Mouse (Mus musculus): ENCODE data around the gene Lpar5. TPM values are rescaled to one million over a fixed set of nuclear protein-coding genes. Genes with fewer than 3 reads are reported as not detected.

Gene Lpar5
- polyA plus RNA-seq, 1 experiment = not detected

DNA sequence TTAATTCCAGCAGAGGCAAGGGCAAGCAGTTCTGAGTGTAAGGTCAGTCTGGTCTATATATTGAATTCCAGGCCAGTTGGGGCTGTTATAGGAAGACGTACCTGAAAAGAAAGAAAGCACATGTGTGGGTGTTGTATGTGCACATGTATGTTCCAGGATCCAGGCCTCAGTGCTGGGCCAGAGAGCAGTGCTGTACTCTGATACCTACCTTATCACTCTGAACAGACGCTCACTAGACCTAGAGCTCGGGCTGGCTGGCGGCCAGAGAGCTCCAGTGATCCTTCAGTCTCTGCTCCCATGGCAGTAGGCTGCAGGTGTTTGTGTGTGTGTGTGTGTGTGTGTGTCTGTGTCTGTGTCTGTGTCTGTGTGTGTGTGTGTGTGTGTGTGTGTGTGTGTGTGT, 36.5 kb downstream of the Lpar5 start:
- peaks cover 4% of the 10 kb centered on the region; the same call in 1 of the 2 replicates for H3K4me1 ChIP-seq (ENCODE audit: control insufficient read depth, insufficient read depth, low read length)
- TF ChIP-seq POLR2A (IDR thresholded peaks at IDR 0.05; ENCODE audit: low read depth, low read length) (no peak), CTCF (IDR thresholded peaks at IDR 0.05; ENCODE audit: borderline replicate concordance, insufficient read depth, low read length) (no peak)
- no peak overlapping the region for H3K4me3 ChIP-seq (ENCODE audit: insufficient read depth, low read length)
- no peak overlapping the region for H3K27ac ChIP-seq (ENCODE audit: insufficient read depth, low read length)

DNA sequence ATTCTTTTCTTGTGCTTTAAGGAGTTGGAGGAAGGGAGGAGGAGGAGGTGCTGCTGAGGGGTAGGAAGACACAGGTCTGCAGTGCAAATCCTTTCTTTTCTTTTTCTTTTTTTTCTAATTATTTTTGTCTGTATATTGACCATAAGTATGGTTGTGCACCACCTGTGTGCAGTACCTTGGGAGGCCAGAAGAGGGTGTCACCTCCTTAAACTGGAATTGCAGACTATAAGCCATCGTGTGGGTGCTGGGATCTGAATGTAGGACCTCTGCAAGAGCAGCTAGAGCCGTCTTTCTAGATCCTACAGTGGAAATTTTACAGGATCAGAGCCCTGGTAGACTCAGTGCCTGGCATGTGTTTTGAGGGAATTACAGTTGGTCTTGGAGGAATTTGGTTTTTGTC, 40.0 kb downstream of the Lpar5 start:
- Histone ChIP-seq H3K27ac (ENCODE audit: insufficient read depth, low read length) (no peak overlapping the region), H3K4me3 (ENCODE audit: insufficient read depth, low read length) (no peak overlapping the region), H3K4me1 (ENCODE audit: control insufficient read depth, insufficient read depth, low read length) (no peaks in the 10 kb centered on the region)
- TF ChIP-seq CTCF (IDR thresholded peaks at IDR 0.05; ENCODE audit: borderline replicate concordance, insufficient read depth, low read length) (no peak), POLR2A (IDR thresholded peaks at IDR 0.05; ENCODE audit: low read depth, low read length) (no peak)

DNA sequence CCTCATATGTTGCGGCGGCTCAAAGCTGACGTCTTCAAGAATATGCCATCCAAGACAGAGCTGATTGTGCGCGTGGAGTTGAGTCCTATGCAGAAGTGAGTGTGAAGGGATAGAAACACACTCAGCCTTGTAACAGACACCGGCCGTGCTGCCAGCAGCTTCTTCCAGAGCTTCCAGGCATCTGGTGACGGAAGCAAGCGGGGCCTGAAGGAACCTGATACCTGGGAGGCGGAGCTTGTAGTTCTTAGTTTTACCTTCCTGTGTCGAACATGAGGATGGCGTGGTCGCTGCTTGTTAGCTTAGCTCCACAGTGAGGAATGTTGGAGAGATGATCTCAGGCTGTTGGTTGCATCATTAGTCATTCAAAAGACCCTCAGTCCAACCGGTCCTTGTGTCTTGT, 41.7 kb downstream of the Lpar5 start:
- no peak overlapping the region for H3K4me3 ChIP-seq (ENCODE audit: insufficient read depth, low read length)
- H3K4me1 ChIP-seq (ENCODE audit: control insufficient read depth, insufficient read depth, low read length) = no peaks in the 10 kb centered on the region
- TF ChIP-seq CTCF (IDR thresholded peaks at IDR 0.05; ENCODE audit: borderline replicate concordance, insufficient read depth, low read length) (no peak), POLR2A (IDR thresholded peaks at IDR 0.05; ENCODE audit: low read depth, low read length) (no peak)
- H3K27ac ChIP-seq (ENCODE audit: insufficient read depth, low read length) = no peak overlapping the region

DNA sequence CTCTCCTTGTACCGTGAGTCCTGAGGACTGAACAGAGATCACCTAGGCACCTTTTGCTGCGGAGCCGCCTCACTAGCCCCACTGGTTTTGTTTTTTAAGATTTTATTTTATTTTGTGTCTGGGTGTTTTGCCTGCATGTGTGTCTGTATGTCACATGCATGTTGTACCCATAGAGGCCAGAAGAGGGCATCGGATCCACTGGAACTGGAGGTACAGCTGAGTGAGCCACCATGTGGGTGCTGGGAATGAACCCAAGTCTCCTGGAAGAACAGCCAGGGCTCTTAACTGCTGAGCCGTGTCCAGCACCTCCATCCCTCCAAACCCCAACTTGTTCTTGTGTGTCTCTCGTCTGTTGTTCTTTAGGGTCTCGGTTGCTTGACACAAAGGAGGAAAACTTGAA, 43.2 kb downstream of the Lpar5 start:
- Histone ChIP-seq H3K27ac (ENCODE audit: insufficient read depth, low read length) (no peak overlapping the region), H3K4me3 (ENCODE audit: insufficient read depth, low read length) (no peak overlapping the region), H3K4me1 (ENCODE audit: control insufficient read depth, insufficient read depth, low read length) (no peaks in the 10 kb centered on the region)
- TF ChIP-seq CTCF (IDR thresholded peaks at IDR 0.05; ENCODE audit: borderline replicate concordance, insufficient read depth, low read length) (0 out of 2 replicates have a peak, but pooled peaks have one; percentile 38), POLR2A (IDR thresholded peaks at IDR 0.05; ENCODE audit: low read depth, low read length) (no peak)

DNA sequence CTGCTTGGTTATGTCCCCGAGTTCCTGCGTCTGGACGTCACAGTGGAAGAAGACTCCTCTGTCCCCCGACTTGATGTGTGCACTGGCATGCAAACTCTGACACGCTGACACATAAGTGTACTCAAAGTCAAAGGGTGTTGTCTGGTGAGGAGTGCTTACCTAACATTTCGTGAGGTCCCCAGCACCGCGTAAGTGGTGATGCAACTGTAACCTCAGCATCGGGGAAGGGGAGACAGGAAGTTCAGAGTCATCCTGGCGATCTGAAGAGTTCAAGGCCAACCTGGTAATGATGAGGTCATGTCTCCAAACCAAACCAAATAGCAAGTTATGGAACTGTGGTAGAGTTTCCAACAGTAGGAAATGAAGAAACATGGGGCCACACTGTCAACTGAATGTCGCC, 44.8 kb downstream of the Lpar5 start:
- Histone ChIP-seq H3K4me3 (ENCODE audit: insufficient read depth, low read length) (no peak overlapping the region), H3K4me1 (ENCODE audit: control insufficient read depth, insufficient read depth, low read length) (no peaks in the 10 kb centered on the region)
- TF ChIP-seq POLR2A (IDR thresholded peaks at IDR 0.05; ENCODE audit: low read depth, low read length) (no peak), CTCF (IDR thresholded peaks at IDR 0.05; ENCODE audit: borderline replicate concordance, insufficient read depth, low read length) (no peak)

DNA sequence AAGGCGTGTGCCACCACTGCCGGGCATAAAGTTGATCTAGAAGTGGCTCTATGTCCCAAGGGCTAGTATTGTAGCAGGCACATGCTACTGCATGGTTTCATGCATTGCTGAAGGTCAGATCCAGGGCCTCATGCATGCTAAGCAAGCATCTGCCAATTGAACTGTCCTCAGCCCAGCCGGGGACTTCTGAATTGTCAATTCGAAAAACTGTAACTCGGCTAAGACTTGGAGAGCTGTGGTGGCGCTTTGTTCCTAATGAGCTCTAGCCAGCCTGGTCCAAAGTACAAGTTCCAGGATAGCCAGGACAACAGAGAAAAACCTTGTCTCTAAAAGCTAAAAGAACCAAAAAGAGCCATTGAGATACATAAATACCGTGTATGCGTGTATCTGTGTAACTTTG, 51.7 kb downstream of the Lpar5 start:
- H3K27ac ChIP-seq (ENCODE audit: insufficient read depth, low read length) = no peak overlapping the region
- TF ChIP-seq CTCF (IDR thresholded peaks at IDR 0.05; ENCODE audit: borderline replicate concordance, insufficient read depth, low read length) (no peak), POLR2A (IDR thresholded peaks at IDR 0.05; ENCODE audit: low read depth, low read length) (no peak)
- no peak overlapping the region for H3K4me3 ChIP-seq (ENCODE audit: insufficient read depth, low read length)
- no peaks in the 10 kb centered on the region for H3K4me1 ChIP-seq (ENCODE audit: control insufficient read depth, insufficient read depth, low read length)

More for the DNA sequence above, 44.8 kb downstream of the Lpar5 start:
- no peak overlapping the region for H3K27ac ChIP-seq (ENCODE audit: insufficient read depth, low read length)

DNA sequence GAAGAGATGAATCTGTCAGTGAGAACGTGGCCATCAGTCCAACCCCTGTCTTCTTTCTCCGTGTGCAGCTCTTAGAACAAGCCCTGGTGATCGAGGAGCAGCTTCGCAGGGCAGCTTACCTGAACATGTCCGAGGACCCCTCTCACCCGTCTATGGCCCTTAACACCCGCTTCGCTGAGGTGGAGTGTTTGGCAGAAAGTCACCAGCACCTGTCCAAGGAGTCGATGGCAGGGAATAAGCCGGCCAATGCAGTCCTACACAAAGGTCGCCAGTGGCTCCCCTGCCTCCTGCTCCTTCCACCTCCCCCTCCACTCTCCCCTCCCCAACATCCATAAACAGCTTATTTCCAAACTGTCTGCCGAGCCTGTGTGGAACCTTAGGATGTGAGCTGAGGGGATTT, 61.0 kb downstream of the Lpar5 start:
- H3K4me1 ChIP-seq (ENCODE audit: control insufficient read depth, insufficient read depth, low read length) = peaks cover 2% of the 10 kb centered on the region
- no peak overlapping the region for H3K4me3 ChIP-seq (ENCODE audit: insufficient read depth, low read length)
- TF ChIP-seq POLR2A (IDR thresholded peaks at IDR 0.05; ENCODE audit: low read depth, low read length) = no peak
- no peak for TF ChIP-seq CTCF (IDR thresholded peaks at IDR 0.05; ENCODE audit: borderline replicate concordance, insufficient read depth, low read length)
- no peak overlapping the region for H3K27ac ChIP-seq (ENCODE audit: insufficient read depth, low read length)

DNA sequence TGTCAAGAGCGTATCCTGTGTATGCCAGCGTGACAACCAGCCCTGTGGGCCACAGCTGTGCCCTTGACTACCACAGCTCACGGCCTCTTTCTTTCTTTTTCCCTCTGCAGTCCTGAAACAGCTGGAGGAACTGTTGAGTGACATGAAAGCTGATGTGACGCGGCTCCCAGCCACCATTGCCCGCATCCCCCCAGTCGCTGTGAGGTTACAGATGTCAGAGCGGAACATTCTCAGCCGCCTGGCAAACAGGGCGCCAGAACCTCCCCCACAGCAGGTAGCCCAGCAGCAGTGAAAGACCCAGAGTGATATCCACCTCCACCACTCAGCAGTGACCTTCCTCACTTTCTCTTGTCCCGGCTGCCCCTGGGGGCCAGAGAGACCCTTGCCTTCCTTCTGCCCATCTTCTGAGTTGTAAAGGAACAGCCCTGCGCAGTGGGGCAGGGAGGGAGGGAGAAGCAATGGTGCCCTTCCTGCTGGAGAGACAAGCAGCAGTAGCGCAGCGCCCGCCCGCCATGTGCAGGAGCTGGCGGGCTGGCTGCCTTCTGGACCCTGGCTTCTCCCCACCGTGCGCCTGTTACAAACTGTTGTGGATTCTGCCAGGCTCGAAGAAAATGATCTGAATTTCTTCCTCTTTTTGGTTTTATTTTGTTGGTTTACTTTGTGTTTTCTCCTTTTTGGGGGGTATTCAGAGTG, 62.1 kb downstream of the Lpar5 start:
- H3K27ac ChIP-seq (ENCODE audit: insufficient read depth, low read length) = no peak overlapping the region
- TF ChIP-seq CTCF (IDR thresholded peaks at IDR 0.05; ENCODE audit: borderline replicate concordance, insufficient read depth, low read length) (no peak), POLR2A (IDR thresholded peaks at IDR 0.05; ENCODE audit: low read depth, low read length) (no peak)
- H3K4me1 ChIP-seq (ENCODE audit: control insufficient read depth, insufficient read depth, low read length) = peaks cover 5% of the 10 kb centered on the region
- no peak overlapping the region for H3K4me3 ChIP-seq (ENCODE audit: insufficient read depth, low read length)

DNA sequence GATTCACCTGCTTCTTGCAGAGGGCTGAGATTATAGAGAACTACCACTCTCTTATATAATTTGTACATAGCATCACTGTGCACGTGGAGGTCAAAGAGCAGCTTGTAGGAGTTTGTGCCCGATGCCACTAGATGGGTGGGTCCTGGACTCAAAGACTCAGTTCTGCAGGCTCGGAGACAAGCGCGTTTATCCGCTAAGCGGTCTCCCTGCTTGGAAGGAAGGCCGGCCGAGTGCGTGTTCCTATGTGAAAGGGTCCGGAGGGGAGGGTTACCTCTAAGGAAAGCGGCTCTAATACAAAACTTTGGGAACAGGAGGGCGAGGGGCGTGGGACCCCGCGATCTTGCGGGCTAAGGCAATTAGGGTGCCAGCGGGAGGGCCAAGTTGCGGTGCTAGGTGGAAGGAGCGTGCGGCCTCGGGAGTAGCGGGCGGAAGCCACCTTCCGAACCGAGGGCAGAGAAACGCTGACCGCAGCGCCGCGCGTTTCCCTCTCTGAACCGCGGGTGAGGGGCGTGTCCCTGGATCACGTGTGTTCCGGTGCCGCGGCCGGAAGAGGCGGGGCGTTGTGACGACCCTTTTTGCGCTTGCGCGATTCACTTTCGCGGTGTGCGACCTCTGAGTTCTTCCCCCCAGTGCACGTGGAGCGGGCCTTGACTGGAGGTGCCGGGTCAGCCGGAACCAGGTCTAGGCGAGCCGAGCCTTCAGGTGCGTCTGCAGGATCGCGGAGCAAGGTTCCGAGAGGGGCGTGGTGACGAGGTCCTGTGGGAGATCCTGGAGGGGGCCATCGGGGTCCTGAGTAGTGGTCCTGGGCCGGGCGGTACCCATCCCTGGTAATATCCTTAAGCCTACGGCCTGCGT, 63.8 kb downstream of the Lpar5 start, which contains the start of gene Nop2:
Gene Nop2, plus strand, starts transcription at position 608 of the 855 bp plus-strand sequence.
- Histone ChIP-seq H3K27ac (ENCODE audit: insufficient read depth, low read length) (peak within 1 kb of the TSS; percentile 75), H3K4me3 (ENCODE audit: insufficient read depth, low read length) (peak within 1 kb of the TSS; percentile 87), H3K4me1 (ENCODE audit: control insufficient read depth, insufficient read depth, low read length) (peaks cover 5% of the 10 kb centered on the region)
- peak; percentile 95 for TF ChIP-seq POLR2A (IDR thresholded peaks at IDR 0.05; ENCODE audit: low read depth, low read length)
- TF ChIP-seq CTCF (IDR thresholded peaks at IDR 0.05; ENCODE audit: borderline replicate concordance, insufficient read depth, low read length) = no peak

Other genes with a start within 250 kb of the Lpar5 start
- gene Usp5, start 238.4 kb upstream of the Lpar5 start, polyA plus RNA-seq (2011; ENCODE audit: insufficient read length, low read depth, missing spikeins) = 87.6 and 105 TPM in 2 replicates
- gene Cdca3, start 238.4 kb upstream of the Lpar5 start, polyA plus RNA-seq (2011; ENCODE audit: insufficient read length, low read depth, missing spikeins) = 42.0 and 61.1 TPM in 2 replicates
- 0.45 and 0.72 TPM in 2 replicates for gene Gnb3, start 227.6 kb upstream of the Lpar5 start, polyA plus RNA-seq (2011; ENCODE audit: insufficient read length, low read depth, missing spikeins)
- 72.7 and 76.7 TPM in 2 replicates for gene P3h3, start 210.2 kb upstream of the Lpar5 start, polyA plus RNA-seq (2011; ENCODE audit: insufficient read length, low read depth, missing spikeins)
- 0.55 and 0.63 TPM in 2 replicates for gene Gpr162, start 203.9 kb upstream of the Lpar5 start, polyA plus RNA-seq (2011; ENCODE audit: insufficient read length, low read depth, missing spikeins)
- not detected in 2 replicates for gene Cd4, start 179.7 kb upstream of the Lpar5 start, polyA plus RNA-seq (2011; ENCODE audit: insufficient read length, low read depth, missing spikeins)
- gene Lag3, start 156.2 kb upstream of the Lpar5 start, polyA plus RNA-seq (2011; ENCODE audit: insufficient read length, low read depth, missing spikeins) = 1.2 TPM in 2 replicates
- 602 and 622 TPM in 2 replicates for gene Ptms, start 147.8 kb upstream of the Lpar5 start, polyA plus RNA-seq (2011; ENCODE audit: insufficient read length, low read depth, missing spikeins)
- gene Mlf2, start 136.5 kb upstream of the Lpar5 start, polyA plus RNA-seq (2011; ENCODE audit: insufficient read length, low read depth, missing spikeins) = 250 and 255 TPM in 2 replicates
- gene Cops7a, start 102.4 kb upstream of the Lpar5 start, polyA plus RNA-seq (2011; ENCODE audit: insufficient read length, low read depth, missing spikeins) = 77.4 and 94.3 TPM in 2 replicates
- 1.9 TPM in 1 of 2 replicates, not detected in the other for gene Pianp, start 71.2 kb upstream of the Lpar5 start, polyA plus RNA-seq (2011; ENCODE audit: insufficient read length, low read depth, missing spikeins)
- 46.3 and 63.5 TPM in 2 replicates for gene Zfp384, start 58.8 kb upstream of the Lpar5 start, polyA plus RNA-seq (2011; ENCODE audit: insufficient read length, low read depth, missing spikeins)
- gene Ing4, start 28.2 kb upstream of the Lpar5 start, polyA plus RNA-seq (2011; ENCODE audit: insufficient read length, low read depth, missing spikeins) = 48.3 and 52.2 TPM in 2 replicates
- gene Acrbp, start 18.2 kb upstream of the Lpar5 start, polyA plus RNA-seq (2011; ENCODE audit: insufficient read length, low read depth, missing spikeins) = 2.5 and 5.4 TPM in 2 replicates
- gene Chd4, start 28.1 kb downstream of the Lpar5 start, polyA plus RNA-seq (2011; ENCODE audit: insufficient read length, low read depth, missing spikeins) = 156 and 178 TPM in 2 replicates
- 35.9 and 41.6 TPM in 2 replicates for gene Nop2, start 64.0 kb downstream of the Lpar5 start, polyA plus RNA-seq (2011; ENCODE audit: insufficient read length, low read depth, missing spikeins)
- gene Iffo1, start 77.3 kb downstream of the Lpar5 start, polyA plus RNA-seq (2011; ENCODE audit: insufficient read length, low read depth, missing spikeins) = 10.4 and 12.0 TPM in 2 replicates
- 571 and 859 TPM in 2 replicates for gene Gapdh, start 98.5 kb downstream of the Lpar5 start, polyA plus RNA-seq (2011; ENCODE audit: insufficient read length, low read depth, missing spikeins)
- gene Ncapd2, start 123.8 kb downstream of the Lpar5 start, polyA plus RNA-seq (2011; ENCODE audit: insufficient read length, low read depth, missing spikeins) = 75.8 and 137 TPM in 2 replicates
- 76.2 and 76.9 TPM in 2 replicates for gene Mrpl51, start 123.9 kb downstream of the Lpar5 start, polyA plus RNA-seq (2011; ENCODE audit: insufficient read length, low read depth, missing spikeins)
- gene Vamp1, start 147.6 kb downstream of the Lpar5 start, polyA plus RNA-seq (2011; ENCODE audit: insufficient read length, low read depth, missing spikeins) = 4.2 and 4.3 TPM in 2 replicates
- 5.7 and 6.3 TPM in 2 replicates for gene Tapbpl, start 163.9 kb downstream of the Lpar5 start, polyA plus RNA-seq (2011; ENCODE audit: insufficient read length, low read depth, missing spikeins)
- gene Cd27, start 169.1 kb downstream of the Lpar5 start, polyA plus RNA-seq (2011; ENCODE audit: insufficient read length, low read depth, missing spikeins) = not detected in 2 replicates
- not detected in 2 replicates for gene Tuba3a, start 218.1 kb downstream of the Lpar5 start, polyA plus RNA-seq (2011; ENCODE audit: insufficient read length, low read depth, missing spikeins)
- gene Ltbr, start 246.0 kb downstream of the Lpar5 start, polyA plus RNA-seq (2011; ENCODE audit: insufficient read length, low read depth, missing spikeins) = 67.1 and 77.6 TPM in 2 replicates

Measured in embryonic fibroblast, embryonic 13.5 days (primary cell).